Mouse (Mus musculus) CH12.LX (cell line): ENCODE data around the gene Fyb2. TPM values are rescaled to one million over a fixed set of nuclear protein-coding genes. Genes with fewer than 3 reads are reported as not detected.
A peak's percentile ranks its signal among the peaks of the same experiment; 100 is the strongest.

ENCODE experiments used
- DNase-seq: peaks from one replicate; pipeline ENCODE4 v3.0.0-alpha.2; 2013; ENCODE audit errors: extremely low read depth
- H3K27ac ChIP-seq: 2 replicates; pipeline ENCODE4 v1.5.1; 2012; ENCODE audit warnings: low read depth, mild to moderate bottlenecking, control low read depth, moderate library complexity; ENCODE audit not compliant: insufficient read depth
- H3K27me3 ChIP-seq: replicated peaks from 2 replicates; pipeline ENCODE3; 2012; ENCODE audit warnings: inconsistent platforms
- H3K36me3 ChIP-seq, 2 experiments: replicated peaks in 1 of 2; 2 replicates each; pipeline versions ENCODE3 to v1.6.1; 2012; ENCODE audit warnings: inconsistent platforms in 1 of 2, low read length in 1 of 2, mild to moderate bottlenecking in 1 of 2, mixed read lengths in 1 of 2, moderate library complexity in 1 of 2; ENCODE audit not compliant: control insufficient read depth in 1 of 2, insufficient read depth in 1 of 2
- H3K4me1 ChIP-seq, 2 experiments: 2 replicates each; pipeline ENCODE4 v1.6.1; 2012; ENCODE audit warnings: inconsistent platforms in 1 of 2, moderate library complexity in 1 of 2; ENCODE audit not compliant: insufficient read depth in 2 of 2, control insufficient read depth in 1 of 2
- H3K4me2 ChIP-seq: 2 replicates; pipeline ENCODE4 v1.6.1; 2012; ENCODE audit warnings: low read depth, mild to moderate bottlenecking, control low read depth; ENCODE audit not compliant: poor library complexity, insufficient read depth, severe bottlenecking
- H3K4me3 ChIP-seq, 3 experiments: fragments of 150-350 bp in 1 of 3; sonication (generic) in 1 of 3; replicated peaks in 1 of 3; 2 replicates each; pipeline versions ENCODE3 to v1.5.1; 2011 to 2012; ENCODE audit warnings: low read depth in 2 of 3, low read length in 2 of 3, mild to moderate bottlenecking in 2 of 3, moderate library complexity in 2 of 3, control low read depth in 1 of 3, improper control_type of control experiment in 1 of 3, inconsistent platforms in 1 of 3, mixed read lengths in 1 of 3; ENCODE audit not compliant: poor library complexity in 1 of 3
- H3K79me2 ChIP-seq: replicated peaks from 2 replicates; pipeline ENCODE4 v1.6.1; 2012; ENCODE audit warnings: mild to moderate bottlenecking, moderate library complexity; ENCODE audit not compliant: control insufficient read depth, poor library complexity, insufficient read depth, severe bottlenecking; ENCODE audit errors: extremely low read depth
- H3K9ac ChIP-seq: 2 replicates; pipeline ENCODE4 v1.6.1; 2012; ENCODE audit warnings: low read depth, mild to moderate bottlenecking, control low read depth, moderate library complexity; ENCODE audit not compliant: insufficient read depth
- H3K9me3 ChIP-seq: replicated peaks from 2 replicates; pipeline ENCODE3; 2012; ENCODE audit warnings: low read length, inconsistent platforms, mixed read lengths
- CTCF ChIP-seq, 2 experiments: IDR thresholded peaks in 1 of 2; conservative IDR thresholded peaks in 1 of 2; 2 replicates each; pipeline ENCODE4 v1.5.1; 2011 to 2012; ENCODE audit warnings: low read depth in 2 of 2, low read length in 2 of 2, improper control_type of control experiment in 1 of 2, inconsistent platforms in 1 of 2, mild to moderate bottlenecking in 1 of 2, moderate library complexity in 1 of 2
- E2F4 ChIP-seq: IDR thresholded peaks from 2 replicates; pipeline ENCODE4 v1.6.1; 2011; ENCODE audit warnings: low read depth, low read length, improper control_type of control experiment; ENCODE audit not compliant: insufficient replicate concordance
- IRF4 ChIP-seq: IDR thresholded peaks from 2 replicates; pipeline ENCODE4 v1.6.1; 2014; ENCODE audit warnings: low read depth, mild to moderate bottlenecking, inconsistent platforms, low read length, improper control_type of control experiment
- JUN ChIP-seq: IDR thresholded peaks from 2 replicates; pipeline ENCODE4 v1.6.1; 2011; ENCODE audit warnings: low read depth, mild to moderate bottlenecking, low read length, improper control_type of control experiment, moderate library complexity; ENCODE audit not compliant: insufficient read depth
- JUND ChIP-seq: conservative IDR thresholded peaks from 2 replicates; pipeline ENCODE4 v1.6.1; 2011; ENCODE audit warnings: low read depth, low read length, improper control_type of control experiment
- KAT2A ChIP-seq: IDR thresholded peaks from 2 replicates; pipeline ENCODE4 v1.6.1; 2012; ENCODE audit warnings: low read length, improper control_type of control experiment, inconsistent platforms; ENCODE audit not compliant: insufficient replicate concordance
- MAFK ChIP-seq: IDR thresholded peaks from 2 replicates; pipeline ENCODE4 v1.6.1; 2011; ENCODE audit warnings: low read length, improper control_type of control experiment; ENCODE audit not compliant: insufficient replicate concordance
- MAX ChIP-seq: IDR thresholded peaks from 2 replicates; pipeline ENCODE4 v1.6.1; 2011; ENCODE audit warnings: low read length, improper control_type of control experiment
- MYC ChIP-seq: IDR thresholded peaks from 2 replicates; pipeline ENCODE4 v1.6.1; 2011; ENCODE audit warnings: low read depth, mild to moderate bottlenecking, improper control_type of control experiment, low read length
- TBP ChIP-seq: conservative IDR thresholded peaks from 2 replicates; pipeline ENCODE4 v1.6.1; 2011; ENCODE audit warnings: low read depth, low read length, improper control_type of control experiment
- TCF12 ChIP-seq: IDR thresholded peaks from 2 replicates; pipeline ENCODE4 v1.6.1; 2014; ENCODE audit warnings: low read depth, mild to moderate bottlenecking, inconsistent platforms, low read length, improper control_type of control experiment
- USF1 ChIP-seq: IDR thresholded peaks from 2 replicates; pipeline ENCODE4 v1.6.1; 2014; ENCODE audit warnings: low read depth, mild to moderate bottlenecking, inconsistent platforms, low read length, improper control_type of control experiment
- USF2 ChIP-seq: conservative IDR thresholded peaks from 2 replicates; pipeline ENCODE4 v1.6.1; 2011; ENCODE audit warnings: low read depth, low read length, improper control_type of control experiment
- ZC3H11A ChIP-seq: IDR thresholded peaks from 2 replicates; pipeline ENCODE4 v1.6.1; 2012; ENCODE audit warnings: low read depth, mild to moderate bottlenecking, inconsistent platforms, low read length, improper control_type of control experiment
- ZMIZ1 ChIP-seq: IDR thresholded peaks from 2 replicates; pipeline ENCODE4 v1.6.1; 2012; ENCODE audit warnings: low read depth, mild to moderate bottlenecking, inconsistent platforms, low read length, improper control_type of control experiment
- ZNF384 ChIP-seq: IDR thresholded peaks from 2 replicates; pipeline ENCODE4 v1.6.1; 2012; ENCODE audit warnings: low read depth, low read length, improper control_type of control experiment, inconsistent platforms
- dilution Hi-C: fragments of 300-500 bp; cut with MboI; formaldehyde crosslinking; loops from 2 replicates; pipeline ENCODE4 v1.14.3; 2020; ENCODE audit warnings: low sequenced_read_pairs; ENCODE audit not compliant: extremely low pct_unique_long_range_greater_than_20kb, extremely low pct_ligation_motif_present
- in situ Hi-C: fragments of 300-500 bp; cut with MboI; formaldehyde crosslinking; loops from 3 replicates; pipeline ENCODE4 v1.14.3; 2019; ENCODE audit warnings: low sequenced_read_pairs, low pct_ligation_motif_present, low pct_unique_long_range_greater_than_20kb, mixed read lengths
- polyA plus RNA-seq: library from polyadenylated mRNA; unstranded; fragments of >175 nt; gene quantifications from 2 replicates; pipeline ENCODE4 v1.2.1, GENCODE M21; 2012; ENCODE audit warnings: low read depth; ENCODE audit not compliant: insufficient read length
- total RNA-seq, 2 experiments: library from RNA; depleted of rRNA; stranded (reverse); fragments of 300-350 nt in 1 of 2; fragments of >200 nt in 1 of 2; gene quantifications; 2 replicates each; pipeline ENCODE4 v1.2.3; 2012 to 2014

Fyb2 gene
- total and polyA plus RNA-seq, 3 experiments = 0.28 TPM; not detected in 2

GRCm38 (mm10) chr4:104987631-104988030 lies 74.4 kb downstream of the Fyb2 start:
- no peaks in the 10 kb centered on the region for H3K27me3 ChIP-seq
- H3K4me3 ChIP-seq = no peak overlapping the region
- no peaks in the 10 kb centered on the region for H3K36me3 ChIP-seq
- no peaks in the 10 kb centered on the region for H3K79me2 ChIP-seq
- H3K9me3 ChIP-seq = no peaks in the 10 kb centered on the region
- dilution Hi-C loops (no loop called here), in situ Hi-C loops (no loop called here)
- peaks cover 0 to 21% of the 10 kb centered on the region in 2 experiments; a peak in 2 of 4 replicates for H3K4me1 ChIP-seq
- no peak for DNase-seq
- H3K27ac ChIP-seq = no peak overlapping the region
- no peak overlapping the region for H3K9ac ChIP-seq
- TF ChIP-seq IRF4 (no peak), TCF12 (no peak), E2F4 (no peak), MAFK (no peak), TBP (no peak), KAT2A (no peak)
- no peak overlapping the region for H3K4me2 ChIP-seq

GRCm38 (mm10) chr4:104988102-104988501 lies 74.8 kb downstream of the Fyb2 start:
- peaks cover 0 to 26% of the 10 kb centered on the region in 2 experiments; a peak in 2 of 4 replicates for H3K4me1 ChIP-seq
- no peaks in the 10 kb centered on the region for H3K79me2 ChIP-seq
- DNase-seq = no peak
- H3K27ac ChIP-seq = no peak overlapping the region
- no peaks in the 10 kb centered on the region for H3K27me3 ChIP-seq
- in situ Hi-C loops (no loop called here), dilution Hi-C loops (no loop called here)
- no peak overlapping the region for H3K4me3 ChIP-seq
- peak; percentile 68 for TF ChIP-seq ZNF384
- no peak for TF ChIP-seq CTCF (conservative IDR thresholded peaks at IDR 0.05 in 1 of 2, IDR thresholded peaks at IDR 0.05 in 1 of 2; ENCODE audit: low read depth in 2 of 2, low read length in 2 of 2)
- H3K9ac ChIP-seq = no peak overlapping the region
- H3K9me3 ChIP-seq = no peaks in the 10 kb centered on the region
- no peaks in the 10 kb centered on the region for H3K36me3 ChIP-seq
- no peak overlapping the region for H3K4me2 ChIP-seq

- TF ChIP-seq USF1 (no peak), MYC (no peak), TBP (no peak), JUND (no peak), ZMIZ1 (no peak), MAX (no peak), USF2 (no peak), ZC3H11A (no peak), JUN (no peak)
- H3K4me1 ChIP-seq = peaks cover 0 to 31% of the 10 kb centered on the region in 2 experiments; a peak in 2 of 4 replicates
- dilution Hi-C loops (no loop called here), in situ Hi-C loops (no loop called here)
- H3K9me3 ChIP-seq = no peaks in the 10 kb centered on the region
- H3K27me3 ChIP-seq = no peaks in the 10 kb centered on the region
- no peak overlapping the region for H3K4me3 ChIP-seq
- H3K9ac ChIP-seq = no peak overlapping the region
- H3K36me3 ChIP-seq = no peaks in the 10 kb centered on the region
- H3K79me2 ChIP-seq = no peaks in the 10 kb centered on the region
- H3K4me2 ChIP-seq = no peak overlapping the region
- H3K27ac ChIP-seq = no peak overlapping the region
- no peak for DNase-seq
These were observed 75.5 kb downstream of the Fyb2 start for GRCm38 (mm10) chr4:104988709-104989108.
